Mouse (Mus musculus) forebrain, embryonic 14.5 days (tissue): Measurements from ENCODE around the gene Stk38. TPM values are rescaled to one million over a fixed set of nuclear protein-coding genes. Genes with fewer than 3 reads are reported as not detected.

Experiments
- ATAC-seq: fragments of 200-750 bp; cut with Nextera tagmentation; 2 replicates; pipeline ENCODE4 v1.8.0; 2017; ENCODE audit warnings: mild to moderate bottlenecking, moderate library complexity
- DNase-seq: peaks from one replicate; pipeline ENCODE4 v3.0.0-alpha.2; 2015; ENCODE audit warnings: low spot score
- H3K27ac ChIP-seq: fragments of 300-500 bp; sonication (generic); 2 replicates; pipeline ENCODE4 v1.5.1; 2014; ENCODE audit warnings: low read depth, mild to moderate bottlenecking, control low read depth, low read length, moderate library complexity
- H3K27me3 ChIP-seq: fragments of 300-500 bp; sonication (generic); replicated peaks from 2 replicates; pipeline ENCODE4 v1.6.1; 2014; ENCODE audit warnings: low read length, control low read depth, mixed read lengths; ENCODE audit not compliant: control insufficient read depth, insufficient read depth
- H3K36me3 ChIP-seq: fragments of 300-500 bp; sonication (generic); 2 replicates; pipeline ENCODE4 v1.6.1; 2014; ENCODE audit warnings: low read length, control low read depth; ENCODE audit not compliant: control insufficient read depth, insufficient read depth
- H3K4me1 ChIP-seq: fragments of 300-500 bp; sonication (generic); 2 replicates; pipeline ENCODE4 v1.6.1; 2014; ENCODE audit warnings: antibody characterized with exemption, low read length, control low read depth; ENCODE audit not compliant: control insufficient read depth, insufficient read depth
- H3K4me2 ChIP-seq: fragments of 300-500 bp; sonication (generic); 2 replicates; pipeline ENCODE4 v1.6.1; 2014; ENCODE audit warnings: mild to moderate bottlenecking, control low read depth, low read length
- H3K4me3 ChIP-seq: fragments of 300-500 bp; sonication (generic); 2 replicates; pipeline ENCODE4 v1.5.1; 2014; ENCODE audit warnings: low read depth, low read length, control low read depth
- H3K9ac ChIP-seq: fragments of 300-500 bp; sonication (generic); 2 replicates; pipeline ENCODE4 v1.6.1; 2014; ENCODE audit warnings: mild to moderate bottlenecking, low read length, control low read depth, moderate library complexity
- H3K9me3 ChIP-seq: fragments of 300-500 bp; sonication (generic); replicated peaks from 2 replicates; pipeline ENCODE4 v1.6.1; 2016; ENCODE audit warnings: low read length, control low read depth, mixed read lengths; ENCODE audit not compliant: control insufficient read depth
- whole genome bisulfite sequencing: fragments of 180-500 bp; shearing (Covaris S2); extraction: QIAGEN DNeasy Blood & Tissue Kit; methylation state at CpG from one replicate; pipeline ENCODE4 v1.1.7; 2014; 5-methylcytosine and 5-hydroxymethylcytosine counted together
- polyA plus RNA-seq: library from polyadenylated mRNA; unstranded; fragments of >200 nt; fragmentation: Nextera tagmentation; extraction: Ambion mirVana; gene quantifications from 2 replicates; pipeline ENCODE4 v1.2.1, GENCODE M21; 2014

Gene Stk38
- polyA plus RNA-seq, 1 experiment from 2014 or later, result 81.7 TPM

DNA sequence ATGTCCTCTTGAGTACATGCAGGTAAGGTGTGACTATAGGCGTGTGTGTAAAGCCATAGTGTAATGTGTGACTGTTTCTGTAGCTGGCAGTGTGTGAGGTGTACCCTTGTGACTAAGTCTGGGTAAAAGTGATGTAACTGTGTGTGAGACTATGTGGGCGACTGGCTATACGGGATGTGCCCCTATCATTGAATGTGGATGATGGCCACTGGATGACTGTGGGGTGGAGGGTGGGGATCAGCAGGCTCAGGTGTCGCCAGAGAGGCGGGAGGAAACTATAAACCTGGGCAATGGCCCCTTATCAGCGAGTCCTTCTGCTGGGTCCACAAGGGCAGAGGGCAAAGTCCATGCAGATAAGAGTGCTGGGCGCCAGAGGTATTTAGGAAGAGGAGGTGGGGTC, 42.1 kb upstream of the Stk38 start:
- Histone ChIP-seq H3K27ac (no peak overlapping the region), H3K9ac (no peak overlapping the region), H3K27me3 (no peaks in the 10 kb centered on the region), H3K4me2 (no peak overlapping the region), H3K9me3 (no peaks in the 10 kb centered on the region), H3K4me1 (no peaks in the 10 kb centered on the region), H3K4me3 (no peak overlapping the region), H3K36me3 (peaks cover 29% of the 10 kb centered on the region)
- DNase-seq (no peak), ATAC-seq (no peak)
- 88% methylated on average over 7 of the region's 7 CpGs for WGBS

DNA sequence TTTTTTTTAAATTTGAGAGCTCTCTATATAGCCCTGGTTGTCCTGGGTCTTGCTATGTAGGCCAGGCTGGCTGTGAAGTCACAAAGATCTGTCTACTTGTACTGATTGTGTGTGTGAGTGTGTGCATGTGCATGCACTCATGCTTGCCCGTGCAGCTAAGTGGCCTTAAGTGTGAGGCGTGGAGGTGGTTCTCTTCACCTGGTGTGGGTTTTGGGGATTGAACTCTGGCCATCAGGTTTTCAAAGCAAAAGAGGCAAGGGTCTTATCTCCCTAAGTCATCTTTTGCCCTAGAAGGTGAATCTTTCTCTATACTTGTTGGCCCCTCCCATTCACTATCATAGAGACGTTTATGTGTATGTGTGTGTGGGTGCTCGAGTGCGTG, 41.7 kb upstream of the Stk38 start:
- Histone ChIP-seq H3K36me3 (peaks cover 33% of the 10 kb centered on the region), H3K9me3 (no peaks in the 10 kb centered on the region), H3K4me2 (no peak overlapping the region), H3K4me3 (no peak overlapping the region), H3K9ac (no peak overlapping the region), H3K27ac (no peak overlapping the region), H3K4me1 (no peaks in the 10 kb centered on the region), H3K27me3 (no peaks in the 10 kb centered on the region)
- ATAC-seq, result no peak
- 80% methylated on average over 5 of the region's 5 CpGs for WGBS
- no peak for DNase-seq

DNA sequence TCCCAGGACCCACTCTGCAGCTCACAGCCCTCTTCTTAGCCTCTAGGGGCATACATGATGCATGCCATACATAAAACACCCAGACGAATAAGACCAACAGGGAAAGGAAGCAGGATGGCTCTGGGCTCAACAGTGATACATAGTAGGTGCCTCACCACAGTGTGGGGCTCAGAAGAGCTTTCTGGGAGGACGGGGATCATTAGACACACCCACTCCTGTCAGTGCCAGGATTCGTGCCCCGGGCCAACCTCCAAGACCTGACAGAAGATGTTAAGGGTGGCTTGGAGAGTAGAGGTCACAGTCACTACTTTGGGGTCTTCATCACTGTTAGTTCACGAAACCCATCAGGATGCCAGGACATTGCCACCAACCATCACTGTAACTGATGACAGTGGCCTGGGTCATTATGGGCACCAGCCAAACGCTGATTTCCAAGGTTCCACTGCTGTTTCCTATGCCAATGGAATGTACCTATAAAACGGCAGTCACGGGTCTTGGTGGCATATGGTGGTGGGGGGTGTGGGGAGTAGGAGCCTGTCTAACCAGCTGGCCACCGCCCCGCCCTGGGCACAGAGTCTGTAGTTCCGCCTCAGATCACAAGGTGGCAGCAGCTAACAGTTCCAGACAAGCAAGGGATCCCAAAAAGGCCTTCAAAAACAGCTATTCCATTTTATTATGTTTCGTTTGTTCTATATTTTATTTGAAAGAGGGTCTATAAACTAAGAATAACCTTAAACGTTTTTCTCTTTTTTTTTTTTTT, 41.1 kb upstream of the Stk38 start:
- Histone ChIP-seq H3K9me3 (no peaks in the 10 kb centered on the region), H3K36me3 (peaks cover 39% of the 10 kb centered on the region), H3K27me3 (no peaks in the 10 kb centered on the region), H3K4me1 (no peaks in the 10 kb centered on the region), H3K9ac (no peak overlapping the region), H3K4me2 (no peak overlapping the region), H3K27ac (no peak overlapping the region), H3K4me3 (no peak overlapping the region)
- 23% methylated on average over 13 of the region's 13 CpGs for WGBS
- ATAC-seq, result peak; percentile 44
- peak; percentile 87 for DNase-seq

DNA sequence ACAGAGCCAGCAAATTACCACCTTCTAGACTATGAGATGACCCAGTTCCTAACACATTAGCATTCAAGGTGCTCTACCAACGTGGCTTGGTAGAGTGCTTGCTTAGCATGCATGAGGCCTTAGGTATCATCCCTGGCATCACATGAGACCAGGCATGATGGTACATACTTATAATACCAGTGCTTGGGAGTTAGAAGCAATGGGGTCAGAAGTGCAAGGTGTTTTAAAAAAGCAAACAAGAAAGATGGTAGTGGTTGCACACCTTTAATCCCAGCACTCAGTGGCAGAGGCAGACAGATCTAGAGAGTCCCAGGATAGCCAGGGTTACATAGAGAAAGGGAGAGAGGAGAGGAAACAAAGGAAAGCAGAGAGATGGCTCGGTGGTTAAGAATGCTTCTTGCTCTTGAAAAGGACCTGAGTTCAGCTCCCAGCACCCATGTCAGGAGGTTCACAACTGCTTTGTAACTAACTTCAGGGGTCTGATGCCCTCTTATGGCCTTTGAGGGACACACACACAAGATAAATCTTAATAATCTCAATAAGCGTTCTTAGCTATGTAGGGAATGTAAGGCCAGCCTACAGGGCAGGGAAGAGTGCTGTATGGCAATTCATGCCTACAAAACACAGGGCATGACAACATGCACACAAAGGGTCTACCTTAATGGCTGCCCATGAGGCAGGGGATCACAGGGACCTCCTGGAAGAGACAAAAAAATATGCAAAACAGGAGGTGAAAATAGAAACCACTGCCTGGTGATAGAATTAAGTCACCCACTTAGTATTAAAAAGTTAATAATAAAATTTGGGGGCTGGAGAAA, 40.1 kb upstream of the Stk38 start:
- Histone ChIP-seq H3K4me3 (no peak overlapping the region), H3K27me3 (no peaks in the 10 kb centered on the region), H3K36me3 (peaks cover 49% of the 10 kb centered on the region), H3K9me3 (no peaks in the 10 kb centered on the region), H3K27ac (0 out of 2 replicates have a peak overlapping the region, but pooled peaks have one; percentile 11), H3K4me1 (no peaks in the 10 kb centered on the region), H3K4me2 (no peak overlapping the region), H3K9ac (no peak overlapping the region)
- no peak for ATAC-seq
- 55% methylated on average over 3 of the region's 3 CpGs for WGBS
- DNase-seq, result no peak

GRCm38 (mm10) chr17:29046863-29047262, 39.1 kb upstream of the Stk38 start:
- WGBS, result 90% methylated on average over 3 of the region's 3 CpGs
- H3K27me3 ChIP-seq, result no peaks in the 10 kb centered on the region
- no peak overlapping the region for H3K9ac ChIP-seq
- H3K4me3 ChIP-seq, result no peak overlapping the region
- H3K27ac ChIP-seq, result no peak overlapping the region
- H3K36me3 ChIP-seq, result peaks cover 59% of the 10 kb centered on the region
- ATAC-seq (no peak), DNase-seq (no peak)
- no peak overlapping the region for H3K4me2 ChIP-seq
- H3K9me3 ChIP-seq, result no peaks in the 10 kb centered on the region
- H3K4me1 ChIP-seq, result no peaks in the 10 kb centered on the region

DNA sequence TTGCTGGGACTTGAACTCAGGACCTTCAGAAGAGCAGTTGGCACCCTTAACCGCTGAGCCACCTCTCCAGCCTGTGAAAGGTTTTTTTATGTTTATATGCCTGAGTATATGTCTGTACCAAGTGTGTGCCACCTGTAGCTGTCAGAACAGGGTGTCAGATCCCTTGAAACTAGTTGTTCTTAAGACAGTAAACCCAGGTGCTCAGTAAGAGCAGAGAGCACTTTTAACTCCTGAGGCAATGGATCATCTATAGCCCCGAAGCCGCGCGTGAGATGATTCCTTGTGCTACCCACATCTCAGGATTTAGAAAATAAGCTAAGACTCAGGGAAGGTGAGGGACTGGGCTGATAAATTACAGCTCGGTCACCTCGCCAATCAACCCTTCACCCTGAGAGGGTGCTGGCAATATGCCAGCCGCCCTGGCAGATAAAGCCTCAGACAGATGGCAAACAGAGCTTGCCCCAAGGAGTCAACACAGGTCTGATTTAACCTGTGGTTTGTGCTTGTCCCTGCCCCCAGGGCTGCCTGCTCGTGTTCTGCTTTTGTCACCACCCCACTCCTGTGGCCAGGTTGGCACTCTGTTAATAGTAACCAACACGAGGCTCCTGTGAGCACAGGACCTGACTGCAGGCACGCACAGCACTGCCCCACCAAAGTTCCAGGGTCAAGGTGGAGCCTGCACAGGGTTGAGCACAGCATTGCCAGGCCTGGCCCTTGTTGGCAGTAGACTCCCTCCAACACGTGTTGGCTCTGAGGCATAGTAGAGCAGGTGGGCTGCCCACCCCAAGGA, 38.1 kb upstream of the Stk38 start:
- Histone ChIP-seq H3K36me3 (peaks cover 65% of the 10 kb centered on the region), H3K9ac (no peak overlapping the region), H3K4me1 (no peaks in the 10 kb centered on the region), H3K4me2 (no peak overlapping the region), H3K9me3 (no peaks in the 10 kb centered on the region), H3K4me3 (no peak overlapping the region), H3K27ac (peak overlapping the region; percentile 23; the same call in 1 of the 2 replicates), H3K27me3 (no peaks in the 10 kb centered on the region)
- 56% methylated on average over 12 of the region's 12 CpGs for WGBS
- ATAC-seq (peak; percentile 24), DNase-seq (no peak)

- no peak overlapping the region for H3K27ac ChIP-seq
These were observed 37.1 kb upstream of the Stk38 start for GRCm38 (mm10) chr17:29044925-29045319.

DNA sequence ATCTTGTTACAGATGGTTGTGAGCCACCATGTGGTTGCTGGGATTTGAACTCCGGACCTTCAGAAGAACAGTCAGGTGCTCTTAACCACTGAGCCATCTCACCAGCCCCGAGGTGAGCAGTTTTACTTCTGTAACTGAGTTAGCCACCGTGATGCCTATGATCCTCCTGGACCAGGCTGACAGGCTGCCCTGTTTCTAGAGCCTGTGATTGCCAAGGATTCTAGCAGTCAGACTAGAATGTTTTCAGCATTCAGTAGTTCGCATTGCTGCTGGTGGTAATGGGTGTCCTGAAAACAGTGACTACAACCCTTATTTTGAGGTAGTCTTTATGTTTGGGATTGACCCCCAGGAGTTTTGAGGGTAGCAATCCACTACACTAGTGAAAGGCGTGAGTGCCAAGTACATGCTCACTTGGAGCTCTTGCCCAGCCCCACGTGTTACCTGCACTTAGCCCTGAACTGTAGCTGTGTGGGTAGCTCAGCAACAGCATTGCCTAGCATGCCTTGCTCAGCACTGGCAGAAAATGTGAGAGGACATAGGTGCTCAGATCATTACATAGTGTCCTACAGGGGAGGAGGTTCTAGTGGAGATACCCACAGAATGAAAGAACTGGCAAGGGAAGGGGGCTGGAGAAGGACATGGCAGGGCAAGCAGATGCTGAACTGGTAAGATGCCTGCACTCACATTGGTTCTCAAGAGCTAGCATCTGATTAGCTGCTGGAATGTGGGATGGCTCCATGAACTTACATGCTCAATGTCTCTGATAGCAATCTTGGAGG, 36.5 kb upstream of the Stk38 start:
- Histone ChIP-seq H3K27ac (no peak overlapping the region), H3K36me3 (peaks cover 78% of the 10 kb centered on the region), H3K27me3 (no peaks in the 10 kb centered on the region), H3K4me3 (no peak overlapping the region), H3K4me1 (no peaks in the 10 kb centered on the region), H3K9ac (no peak overlapping the region), H3K4me2 (no peak overlapping the region), H3K9me3 (no peaks in the 10 kb centered on the region)
- DNase-seq (no peak), ATAC-seq (no peak)
- 86% methylated on average over 6 of the region's 6 CpGs for WGBS

More at GRCm38 (mm10) chr17:29044925-29045319, 37.1 kb upstream of the Stk38 start:
- peaks cover 75% of the 10 kb centered on the region for H3K36me3 ChIP-seq
- DNase-seq (peak; percentile 66), ATAC-seq (no peak)
- no peak overlapping the region for H3K9ac ChIP-seq
- no peak overlapping the region for H3K4me3 ChIP-seq
- H3K9me3 ChIP-seq, result no peaks in the 10 kb centered on the region
- WGBS, result 79% methylated on average over 1 of the region's 1 CpGs
- no peaks in the 10 kb centered on the region for H3K4me1 ChIP-seq
- no peak overlapping the region for H3K4me2 ChIP-seq
- no peaks in the 10 kb centered on the region for H3K27me3 ChIP-seq
